Mouse (Mus musculus) forebrain, embryonic 10.5 days (tissue): ENCODE measurements around the gene Mlec. TPM values are rescaled to one million over a fixed set of nuclear protein-coding genes. Genes with fewer than 3 reads are reported as not detected.

Experiments used
- DNase-seq: peaks from one replicate; pipeline ENCODE4 v3.0.0-alpha.2; 2017; ENCODE audit warnings: low spot score; ENCODE audit errors: extremely low spot score
- H3K27ac ChIP-seq: fragments of 300-500 bp; sonication (generic); 2 replicates; pipeline ENCODE4 v1.5.1; 2016; ENCODE audit warnings: mild to moderate bottlenecking
- H3K27me3 ChIP-seq: fragments of 300-500 bp; sonication (generic); 2 replicates; pipeline ENCODE4 v1.6.1; 2016; ENCODE audit warnings: mild to moderate bottlenecking; ENCODE audit not compliant: poor library complexity, severe bottlenecking
- H3K36me3 ChIP-seq: fragments of 300-500 bp; sonication (generic); replicated peaks from 2 replicates; pipeline ENCODE4 v1.6.1; 2016; ENCODE audit warnings: mild to moderate bottlenecking, moderate library complexity
- H3K4me1 ChIP-seq: fragments of 300-500 bp; sonication (generic); 2 replicates; pipeline ENCODE4 v1.6.1; 2016
- H3K4me3 ChIP-seq: fragments of 300-500 bp; sonication (generic); 2 replicates; pipeline ENCODE4 v1.5.1; 2016; ENCODE audit warnings: mild to moderate bottlenecking, moderate library complexity
- H3K9me3 ChIP-seq: fragments of 300-500 bp; sonication (generic); 2 replicates; pipeline ENCODE4 v1.6.1; 2016; ENCODE audit warnings: mild to moderate bottlenecking, moderate library complexity
- WGBS: fragments of 180-500 bp; shearing (Covaris S2); methylation state at CpG from one replicate; pipeline ENCODE4 v1.1.7; 2016; 5-methylcytosine and 5-hydroxymethylcytosine counted together
- polyA plus RNA-seq: library from polyadenylated mRNA; unstranded; fragments of >200 nt; fragmentation: Nextera tagmentation; extraction: Ambion mirVana; gene quantifications from 2 replicates; pipeline ENCODE4 v1.2.1, GENCODE M21; 2016

Mlec gene
- 64.2 and 67.3 TPM in 2 replicates for polyA plus RNA-seq

GRCm38 (mm10) chr5:115158040-115158983, at the start of gene Mlec:
Gene Mlec (minus strand): TSS chr5:115158179.
- Histone ChIP-seq H3K4me1 (peaks cover 69% of the 10 kb centered on the region), H3K9me3 (no peaks in the 10 kb centered on the region), H3K27me3 (no peaks in the 10 kb centered on the region; the same call in 1 of the 2 replicates), H3K36me3 (peaks cover 10% of the 10 kb centered on the region), H3K4me3 (peak within 1 kb of the TSS; percentile 100), H3K27ac (peak within 1 kb of the TSS; percentile 98)
- under 1% methylated on average over 76 of the region's 78 CpGs for WGBS
- DNase-seq, result peak; percentile 99

DNA sequence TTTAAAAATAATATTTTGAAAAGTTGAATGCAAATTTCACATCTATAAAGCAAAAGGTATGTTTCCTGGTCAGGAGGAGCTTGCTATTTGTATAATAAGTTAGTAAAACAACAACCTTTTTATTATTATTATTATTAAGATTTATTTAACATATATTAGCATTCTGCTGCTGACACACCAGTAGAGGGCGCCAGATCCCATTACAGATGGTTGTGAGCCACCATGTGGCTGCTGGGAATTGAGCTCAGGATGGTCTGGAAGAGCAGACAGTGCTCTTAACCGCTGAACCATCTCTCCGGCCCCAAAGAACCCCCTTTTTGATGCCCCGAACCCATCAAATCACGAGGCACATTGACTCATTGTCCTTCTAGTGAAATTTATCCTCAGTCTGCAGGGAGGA, 49.3 kb upstream of the Mlec start:
- DNase-seq, result no peak
- no peak overlapping the region for H3K27ac ChIP-seq
- peaks cover 29% of the 10 kb centered on the region for H3K4me1 ChIP-seq
- no peaks in the 10 kb centered on the region for H3K9me3 ChIP-seq
- H3K27me3 ChIP-seq, result peaks cover 61% of the 10 kb centered on the region
- 58% methylated on average over 5 of the region's 5 CpGs for WGBS
- no peak overlapping the region for H3K4me3 ChIP-seq
- no peaks in the 10 kb centered on the region for H3K36me3 ChIP-seq

DNA sequence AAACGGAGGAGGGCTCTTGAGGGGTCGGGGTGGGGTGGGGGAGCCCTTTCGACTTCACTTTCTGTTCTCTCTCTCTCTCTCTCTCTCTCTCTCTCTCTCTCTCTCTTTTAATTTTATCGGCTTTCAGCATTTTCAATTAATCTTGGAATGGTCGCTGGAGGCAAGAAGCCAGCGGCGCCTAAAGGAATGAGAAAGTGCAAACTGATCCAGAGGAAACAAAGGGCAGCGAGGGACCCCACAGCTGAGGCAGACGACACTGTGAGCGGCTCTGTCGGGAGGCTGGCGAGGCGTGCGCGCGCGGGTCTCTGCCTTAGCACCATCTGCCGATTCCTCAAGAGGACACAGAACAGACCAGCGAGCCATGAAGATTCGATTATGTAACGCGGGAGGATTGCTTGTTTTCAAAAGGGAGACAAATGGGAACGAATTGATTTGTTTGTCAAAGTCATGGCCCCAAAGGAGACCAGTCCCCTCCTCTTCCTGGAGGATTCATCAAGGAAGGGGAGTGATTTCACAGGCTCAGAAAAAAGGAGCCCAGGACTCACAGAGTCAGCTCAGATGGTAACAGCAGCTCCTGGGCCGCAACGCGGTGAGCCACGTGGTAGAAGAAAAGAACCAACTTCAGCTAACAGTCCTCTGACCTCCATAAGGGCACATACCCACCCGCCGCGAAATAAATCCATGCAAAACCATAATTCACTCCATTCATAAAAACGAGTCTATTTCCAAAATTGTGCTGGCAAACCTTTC, 46.8 kb upstream of the Mlec start:
- 4% methylated on average over 31 of the region's 31 CpGs for WGBS
- H3K27me3 ChIP-seq, result peaks cover 53% of the 10 kb centered on the region

DNA sequence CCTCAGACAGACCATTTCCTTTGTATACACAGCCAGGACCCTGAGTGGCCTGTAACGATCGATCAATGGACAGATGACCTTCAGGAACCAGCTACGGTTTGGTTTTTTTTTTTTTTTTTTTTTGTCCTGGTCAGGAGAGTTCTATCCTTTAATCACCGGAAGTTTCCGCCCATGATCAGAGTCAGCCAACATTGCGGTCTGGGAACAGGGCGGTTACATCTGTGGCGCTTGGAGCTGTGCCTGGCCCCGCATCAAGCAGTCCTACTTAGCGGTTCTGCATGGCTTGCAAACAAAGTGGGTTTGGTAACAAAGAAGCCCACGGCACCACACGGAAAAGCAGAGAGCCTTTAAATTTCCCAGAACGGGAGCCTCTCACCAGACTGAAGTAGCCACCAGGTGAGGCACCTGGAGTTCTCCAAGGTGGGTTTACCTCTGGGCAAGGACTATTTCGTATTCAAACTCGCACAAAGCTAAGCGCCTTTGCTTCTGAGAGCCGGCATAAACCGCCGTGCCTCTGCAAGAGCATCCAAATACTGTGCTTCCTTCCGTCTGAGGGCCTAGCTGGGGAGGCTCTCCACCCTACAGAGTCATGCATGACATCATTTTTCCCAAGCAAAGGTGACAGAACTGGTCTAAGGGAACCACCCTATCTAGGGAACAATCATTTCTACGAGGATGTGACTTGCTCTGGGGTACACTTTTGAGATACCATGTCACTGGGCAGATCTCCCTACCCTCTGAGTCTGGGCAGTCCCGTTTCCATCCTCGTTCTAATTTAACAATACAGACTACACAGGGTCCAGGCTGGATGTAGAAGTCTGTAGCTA, 46.0 kb upstream of the Mlec start:
- 14% methylated on average over 23 of the region's 23 CpGs for WGBS
- Histone ChIP-seq H3K4me3 (peak overlapping the region; percentile 43), H3K9me3 (no peaks in the 10 kb centered on the region), H3K27me3 (peaks cover 53% of the 10 kb centered on the region), H3K27ac (peak overlapping the region; percentile 81), H3K4me1 (peaks cover 29% of the 10 kb centered on the region), H3K36me3 (no peaks in the 10 kb centered on the region)
- DNase-seq, result peak; percentile 40

More for the DNA sequence above, 46.8 kb upstream of the Mlec start:
- no peaks in the 10 kb centered on the region for H3K9me3 ChIP-seq
- peak; percentile 64 for DNase-seq
- peak overlapping the region; percentile 81 for H3K27ac ChIP-seq
- peaks cover 29% of the 10 kb centered on the region for H3K4me1 ChIP-seq
- H3K4me3 ChIP-seq, result peak overlapping the region; percentile 43
- no peaks in the 10 kb centered on the region for H3K36me3 ChIP-seq

DNA sequence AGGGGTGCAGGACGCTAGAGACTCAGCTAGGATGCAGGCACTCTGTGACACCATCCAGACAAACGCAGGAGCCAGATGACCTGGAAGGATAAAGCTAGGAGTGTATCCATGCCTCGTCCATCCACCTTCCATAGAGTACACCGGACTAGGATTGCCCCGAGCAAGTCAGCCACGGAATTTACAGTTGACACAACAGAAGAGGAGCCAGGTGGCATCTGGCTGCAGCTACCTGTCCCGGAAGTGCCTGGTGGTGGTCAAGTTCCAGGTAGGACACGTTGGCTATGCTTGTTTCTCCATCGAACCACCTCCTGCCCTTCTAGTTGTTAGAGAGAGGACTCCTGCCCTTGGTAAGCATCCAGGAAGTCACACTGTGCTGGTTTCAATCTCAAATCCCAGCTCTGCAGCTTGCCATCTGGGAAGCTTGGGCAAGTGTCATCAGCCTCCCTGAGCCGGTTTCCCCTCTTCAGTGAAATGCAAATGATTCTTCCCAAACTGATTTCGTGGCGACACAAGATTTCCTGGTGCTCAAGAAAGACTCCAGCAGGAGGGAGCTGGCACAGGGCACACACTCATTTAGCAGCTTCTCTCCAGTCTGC, 36.7 kb upstream of the Mlec start:
- DNase-seq, result no peak
- H3K9me3 ChIP-seq, result no peaks in the 10 kb centered on the region
- H3K36me3 ChIP-seq, result no peaks in the 10 kb centered on the region
- peaks cover 75% of the 10 kb centered on the region for H3K27me3 ChIP-seq
- peaks cover 39% of the 10 kb centered on the region for H3K4me1 ChIP-seq
- WGBS, result 5% methylated on average over 12 of the region's 12 CpGs
- peak overlapping the region; percentile 73 for H3K4me3 ChIP-seq
- H3K27ac ChIP-seq, result peak overlapping the region; percentile 71

DNA sequence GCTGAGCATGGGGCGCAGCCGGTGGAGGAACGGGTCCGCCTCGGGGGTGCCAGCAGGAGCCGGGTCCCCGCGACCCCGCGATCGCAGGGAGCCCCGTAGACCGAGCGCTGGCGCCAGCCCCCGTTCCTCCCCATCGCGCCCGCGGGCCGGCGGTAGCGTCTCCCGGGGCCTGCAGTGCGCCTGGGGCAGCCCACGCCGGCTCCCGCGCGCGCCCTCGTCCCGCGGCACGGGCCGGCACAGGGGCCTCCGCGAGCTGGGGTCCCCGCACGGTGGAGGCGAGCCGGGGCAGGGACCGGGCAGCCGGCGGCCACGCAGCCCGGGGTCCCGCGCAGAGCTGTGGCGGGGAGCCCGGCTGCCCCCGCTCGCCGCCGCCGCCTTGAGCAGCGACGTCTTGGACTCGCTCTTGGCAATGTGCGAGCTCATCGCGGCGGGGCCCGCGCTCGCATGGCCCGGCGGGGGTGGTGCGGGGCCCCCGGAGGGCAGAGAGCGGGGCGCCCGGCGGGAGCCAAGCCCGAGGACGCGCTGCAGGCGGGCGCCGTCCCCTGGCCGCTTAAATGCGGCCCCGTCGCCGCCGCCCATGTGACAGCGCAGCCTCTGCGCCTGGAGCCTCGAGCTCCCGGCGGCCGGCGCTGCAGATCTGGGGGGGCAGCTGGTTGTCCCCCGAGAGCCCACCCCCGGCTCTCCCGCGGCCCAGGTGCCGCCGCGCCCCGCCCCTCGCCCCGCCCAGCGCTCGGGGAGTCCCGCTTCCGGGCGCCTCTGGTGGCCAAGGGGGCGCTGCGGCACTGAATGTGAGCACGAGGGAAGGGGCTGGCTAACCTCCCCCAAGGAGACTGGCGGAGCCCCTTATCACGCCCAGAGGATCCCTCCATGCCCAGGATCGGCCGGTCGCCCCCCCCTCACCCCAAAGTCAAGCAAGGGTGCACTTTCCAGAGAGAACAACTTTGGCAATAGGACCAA, 36.0 kb upstream of the Mlec start, which contains the start of gene Cabp1:
Cabp1 (minus strand) TSS at position 713 of the 957 bp plus-strand sequence.
- Histone ChIP-seq H3K27me3 (peaks cover 83% of the 10 kb centered on the region), H3K4me1 (peaks cover 39% of the 10 kb centered on the region), H3K27ac (peak within 1 kb of the TSS; percentile 71), H3K9me3 (no peaks in the 10 kb centered on the region), H3K36me3 (no peaks in the 10 kb centered on the region), H3K4me3 (peak within 1 kb of the TSS; percentile 73)
- WGBS, result under 1% methylated on average over 116 of the region's 116 CpGs
- peak; percentile 68 for DNase-seq

DNA sequence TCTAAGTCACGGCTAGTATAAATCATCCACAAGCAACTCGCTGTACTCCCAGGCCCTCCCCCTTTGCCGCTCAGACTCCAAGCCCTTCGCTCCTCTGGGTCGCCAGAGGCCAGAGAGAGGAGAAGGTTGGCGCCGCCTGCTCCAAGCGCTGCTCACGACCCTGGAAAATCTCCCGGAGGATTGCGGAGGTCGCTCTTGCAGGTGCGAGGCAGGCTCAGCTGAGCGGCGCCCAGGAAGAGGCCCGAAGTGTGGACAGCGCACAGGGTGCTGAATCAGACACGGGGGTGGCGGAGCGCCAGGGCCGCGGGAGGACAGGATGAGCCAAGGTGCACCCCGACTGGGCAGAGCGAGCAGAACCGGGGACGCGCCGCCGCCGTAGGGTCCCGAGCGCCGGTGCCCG, 35.2 kb upstream of the Mlec start:
- peak; percentile 48 for DNase-seq
- WGBS, result under 1% methylated on average over 33 of the region's 34 CpGs
- Histone ChIP-seq H3K9me3 (0 out of 2 replicates have a peak, but pooled peaks cover 3% of the 10 kb centered on the region), H3K36me3 (no peaks in the 10 kb centered on the region), H3K4me3 (peak overlapping the region; percentile 73), H3K4me1 (peaks cover 39% of the 10 kb centered on the region), H3K27me3 (peaks cover 89% of the 10 kb centered on the region), H3K27ac (peak overlapping the region; percentile 71)

DNA sequence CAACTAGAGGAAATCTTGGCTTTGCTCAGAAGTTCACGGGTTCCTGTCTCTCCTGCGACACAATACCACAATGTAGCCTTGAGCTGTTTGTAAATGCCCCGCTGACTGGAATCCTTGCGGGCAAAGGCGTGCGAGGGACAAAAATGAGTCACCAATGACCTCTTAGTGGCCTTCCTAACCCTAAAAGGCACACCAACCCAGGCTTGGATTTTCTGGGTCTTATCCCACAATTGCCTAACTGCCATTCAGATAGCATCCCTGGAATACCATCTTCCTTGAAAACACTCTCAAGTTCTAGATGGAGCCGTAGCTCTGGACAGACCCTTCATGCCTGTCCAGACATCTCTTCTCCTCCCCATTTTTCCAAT, 34.8 kb upstream of the Mlec start:
- Histone ChIP-seq H3K4me3 (peak overlapping the region; percentile 73), H3K9me3 (0 out of 2 replicates have a peak, but pooled peaks cover 4% of the 10 kb centered on the region), H3K4me1 (peaks cover 41% of the 10 kb centered on the region), H3K27me3 (peaks cover 93% of the 10 kb centered on the region), H3K36me3 (no peaks in the 10 kb centered on the region), H3K27ac (no peak overlapping the region)
- 15% methylated on average over 7 of the region's 7 CpGs for WGBS
- DNase-seq, result no peak

- H3K4me1 ChIP-seq, result peaks cover 48% of the 10 kb centered on the region
Measured at GRCm38 (mm10) chr5:115191880-115192827, 34.2 kb upstream of the Mlec start.

GRCm38 (mm10) chr5:115190081-115190480, 32.1 kb upstream of the Mlec start:
- H3K36me3 ChIP-seq, result no peaks in the 10 kb centered on the region
- peaks cover 67% of the 10 kb centered on the region for H3K4me1 ChIP-seq
- H3K27ac ChIP-seq, result no peak overlapping the region
- no peak overlapping the region for H3K4me3 ChIP-seq
- 0 out of 2 replicates have a peak, but pooled peaks cover 4% of the 10 kb centered on the region for H3K9me3 ChIP-seq
- no peak for DNase-seq
- WGBS, result 82% methylated on average over 12 of the region's 12 CpGs
- peaks cover 96% of the 10 kb centered on the region for H3K27me3 ChIP-seq

More at GRCm38 (mm10) chr5:115191880-115192827, 34.2 kb upstream of the Mlec start:
- Histone ChIP-seq H3K27me3 (peaks cover 97% of the 10 kb centered on the region), H3K9me3 (0 out of 2 replicates have a peak, but pooled peaks cover 4% of the 10 kb centered on the region), H3K36me3 (no peaks in the 10 kb centered on the region), H3K27ac (no peak overlapping the region), H3K4me3 (peak overlapping the region; percentile 73)
- peak; percentile 40 for DNase-seq
- WGBS, result 12% methylated on average over 29 of the region's 29 CpGs
